Mouse (Mus musculus) embryonic facial prominence, embryonic 13.5 days (tissue): ENCODE measurements around the gene Ap3d1. TPM values are rescaled to one million over a fixed set of nuclear protein-coding genes. Genes with fewer than 3 reads are reported as not detected.

Experiments used
- ATAC-seq: fragments of 200-750 bp; cut with Nextera tagmentation; 2 replicates; pipeline ENCODE4 v1.8.0; 2017; ENCODE audit warnings: low read depth; ENCODE audit not compliant: insufficient number of reproducible peaks, insufficient read depth, low FRiP score, low TSS enrichment
- H3K27ac ChIP-seq: fragments of 300-500 bp; sonication (generic); 2 replicates; pipeline ENCODE4 v1.5.1; 2015; ENCODE audit warnings: moderate library complexity, mild to moderate bottlenecking, inconsistent platforms
- H3K27me3 ChIP-seq: fragments of 300-500 bp; sonication (generic); 2 replicates; pipeline ENCODE4 v1.6.1; 2015; ENCODE audit warnings: mild to moderate bottlenecking, inconsistent platforms
- H3K36me3 ChIP-seq: fragments of 300-500 bp; sonication (generic); 2 replicates; pipeline ENCODE4 v1.6.1; 2015; ENCODE audit warnings: mild to moderate bottlenecking, inconsistent platforms
- H3K4me1 ChIP-seq: fragments of 300-500 bp; sonication (generic); 2 replicates; pipeline ENCODE4 v1.6.1; 2015; ENCODE audit warnings: inconsistent platforms
- H3K4me2 ChIP-seq: fragments of 300-500 bp; sonication (generic); 2 replicates; pipeline ENCODE4 v1.6.1; 2015; ENCODE audit warnings: moderate library complexity, mild to moderate bottlenecking, inconsistent platforms
- H3K4me3 ChIP-seq: fragments of 300-500 bp; sonication (generic); 2 replicates; pipeline ENCODE4 v1.5.1; 2015; ENCODE audit warnings: mild to moderate bottlenecking, inconsistent platforms
- H3K9ac ChIP-seq: fragments of 300-500 bp; sonication (generic); 2 replicates; pipeline ENCODE4 v1.6.1; 2015; ENCODE audit warnings: mild to moderate bottlenecking, inconsistent platforms
- H3K9me3 ChIP-seq: fragments of 300-500 bp; sonication (generic); 2 replicates; pipeline ENCODE4 v1.6.1; 2016; ENCODE audit warnings: inconsistent platforms
- WGBS: fragments of 180-500 bp; shearing (Covaris S2); methylation state at CpG from one replicate; pipeline ENCODE4 v1.1.7; 2015; ENCODE audit warnings: mixed read lengths; 5-methylcytosine and 5-hydroxymethylcytosine counted together
- polyA plus RNA-seq: library from polyadenylated mRNA; unstranded; fragments of >200 nt; fragmentation: Nextera tagmentation; extraction: Ambion mirVana; gene quantifications from 2 replicates; pipeline ENCODE4 v1.2.1, GENCODE M21; 2015

Ap3d1 gene
- polyA plus RNA-seq, 1 experiment from 2014 or later = 73.5 TPM

DNA sequence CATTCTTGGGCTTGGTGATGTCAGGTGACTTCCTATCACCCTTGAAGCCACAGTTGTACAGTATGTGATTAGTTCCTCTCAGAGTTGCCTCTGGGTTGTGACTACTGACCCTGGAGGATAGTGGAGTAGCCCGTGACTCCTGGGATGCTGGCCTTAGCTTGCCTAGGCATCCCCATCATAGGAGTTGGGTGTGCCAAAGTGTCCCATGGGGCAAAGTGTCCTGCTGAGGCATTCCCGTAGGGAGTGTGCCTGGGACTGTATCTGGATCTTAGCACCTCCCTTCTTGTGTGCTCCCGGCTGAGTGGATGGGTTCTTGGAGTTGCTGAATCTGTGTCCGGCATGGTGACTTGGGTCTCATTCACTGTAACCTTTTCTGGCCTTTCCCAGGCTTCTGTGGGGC is 32.9 kb upstream of the Ap3d1 start:
- Histone ChIP-seq H3K4me2 (no peak overlapping the region; the same call in 1 of the 2 replicates), H3K9ac (peak overlapping the region; percentile 54), H3K9me3 (no peaks in the 10 kb centered on the region), H3K4me1 (peaks cover 19% of the 10 kb centered on the region), H3K4me3 (no peak overlapping the region), H3K36me3 (peaks cover 99% of the 10 kb centered on the region), H3K27me3 (no peaks in the 10 kb centered on the region), H3K27ac (no peak overlapping the region; the same call in 1 of the 2 replicates)
- 90% methylated on average over 4 of the region's 4 CpGs for WGBS
- 0 out of 2 replicates have a peak, but pooled peaks have one; percentile 8 for ATAC-seq

DNA sequence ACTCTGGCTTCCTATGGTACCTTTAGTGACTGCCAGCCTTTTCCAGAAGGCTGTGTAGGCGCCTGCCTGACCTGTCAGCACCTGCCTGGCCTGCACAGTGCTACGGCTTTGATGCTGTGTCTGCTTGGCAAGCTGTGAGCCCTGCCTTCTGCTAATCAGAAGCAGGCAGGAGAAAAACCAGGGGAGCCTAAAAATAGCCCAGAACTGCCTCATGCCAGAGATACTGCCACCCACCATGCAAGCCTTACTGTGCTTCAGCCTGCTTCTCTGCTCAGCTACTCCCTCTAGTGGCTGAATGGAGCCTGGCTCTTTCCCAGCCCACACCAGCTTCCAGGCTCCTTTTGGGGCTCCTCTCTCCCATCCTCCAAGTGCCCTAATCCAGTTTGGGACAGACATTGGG is 32.5 kb upstream of the Ap3d1 start:
- peak; percentile 75 for ATAC-seq
- WGBS = 18% methylated on average over 2 of the region's 2 CpGs
- no peak overlapping the region for H3K4me3 ChIP-seq
- H3K27me3 ChIP-seq = no peaks in the 10 kb centered on the region
- peak overlapping the region; percentile 18; the same call in 1 of the 2 replicates for H3K4me2 ChIP-seq
- peak overlapping the region; percentile 54 for H3K9ac ChIP-seq
- peaks cover 99% of the 10 kb centered on the region for H3K36me3 ChIP-seq
- peaks cover 19% of the 10 kb centered on the region for H3K4me1 ChIP-seq
- peak overlapping the region; percentile 76 for H3K27ac ChIP-seq
- H3K9me3 ChIP-seq = no peaks in the 10 kb centered on the region

DNA sequence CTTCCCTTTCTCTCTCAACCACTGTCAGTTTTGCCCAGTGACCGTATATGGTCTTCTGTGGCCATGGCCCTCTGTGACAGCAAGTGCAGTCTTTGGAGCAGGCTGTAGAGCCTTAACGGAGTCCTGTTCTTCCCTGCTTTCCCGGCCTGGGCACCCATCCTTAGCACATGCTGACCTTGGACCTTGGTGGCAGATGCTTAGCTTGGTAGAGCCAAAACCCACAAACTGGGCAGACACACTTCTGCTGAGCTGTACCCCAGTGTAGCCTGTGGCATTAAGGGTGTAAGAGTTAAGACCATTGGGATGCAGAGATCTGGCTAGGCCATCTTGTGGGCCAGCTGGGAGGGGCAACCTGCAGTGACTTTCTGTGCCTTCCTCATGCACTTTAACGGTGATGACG is 31.8 kb upstream of the Ap3d1 start:
- H3K9ac ChIP-seq = peak overlapping the region; percentile 54
- no peak overlapping the region for H3K4me2 ChIP-seq
- ATAC-seq = no peak
- H3K27me3 ChIP-seq = no peaks in the 10 kb centered on the region
- H3K27ac ChIP-seq = peak overlapping the region; percentile 76
- peaks cover 99% of the 10 kb centered on the region for H3K36me3 ChIP-seq
- H3K4me3 ChIP-seq = no peak overlapping the region
- H3K9me3 ChIP-seq = no peaks in the 10 kb centered on the region
- WGBS = 79% methylated on average over 5 of the region's 5 CpGs
- H3K4me1 ChIP-seq = peaks cover 19% of the 10 kb centered on the region

DNA sequence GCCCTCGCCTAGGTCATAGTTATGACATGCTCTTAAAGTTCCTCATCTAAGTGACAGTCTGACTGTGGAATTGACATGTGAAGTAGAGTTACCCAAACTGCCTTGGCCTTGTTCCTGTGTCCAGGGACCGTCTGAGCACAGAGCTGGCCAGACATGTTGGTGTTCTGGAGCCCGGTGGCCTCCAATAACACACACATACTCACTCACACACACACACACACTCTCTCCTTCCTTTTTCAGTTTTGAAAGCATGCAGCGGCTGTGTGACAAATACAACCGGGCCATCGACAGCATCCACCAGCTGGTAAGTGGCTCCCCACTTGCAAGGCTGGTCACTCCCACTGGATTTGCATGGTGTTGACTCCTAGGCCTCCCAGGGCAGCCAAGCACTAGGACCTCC is 26.3 kb upstream of the Ap3d1 start:
- no peak overlapping the region for H3K27ac ChIP-seq
- peaks cover 6% of the 10 kb centered on the region for H3K4me1 ChIP-seq
- WGBS = 91% methylated on average over 6 of the region's 6 CpGs
- H3K4me2 ChIP-seq = no peak overlapping the region
- no peaks in the 10 kb centered on the region for H3K9me3 ChIP-seq
- H3K36me3 ChIP-seq = peaks cover 87% of the 10 kb centered on the region
- no peak overlapping the region for H3K4me3 ChIP-seq
- ATAC-seq = no peak
- no peaks in the 10 kb centered on the region for H3K27me3 ChIP-seq
- H3K9ac ChIP-seq = no peak overlapping the region

DNA sequence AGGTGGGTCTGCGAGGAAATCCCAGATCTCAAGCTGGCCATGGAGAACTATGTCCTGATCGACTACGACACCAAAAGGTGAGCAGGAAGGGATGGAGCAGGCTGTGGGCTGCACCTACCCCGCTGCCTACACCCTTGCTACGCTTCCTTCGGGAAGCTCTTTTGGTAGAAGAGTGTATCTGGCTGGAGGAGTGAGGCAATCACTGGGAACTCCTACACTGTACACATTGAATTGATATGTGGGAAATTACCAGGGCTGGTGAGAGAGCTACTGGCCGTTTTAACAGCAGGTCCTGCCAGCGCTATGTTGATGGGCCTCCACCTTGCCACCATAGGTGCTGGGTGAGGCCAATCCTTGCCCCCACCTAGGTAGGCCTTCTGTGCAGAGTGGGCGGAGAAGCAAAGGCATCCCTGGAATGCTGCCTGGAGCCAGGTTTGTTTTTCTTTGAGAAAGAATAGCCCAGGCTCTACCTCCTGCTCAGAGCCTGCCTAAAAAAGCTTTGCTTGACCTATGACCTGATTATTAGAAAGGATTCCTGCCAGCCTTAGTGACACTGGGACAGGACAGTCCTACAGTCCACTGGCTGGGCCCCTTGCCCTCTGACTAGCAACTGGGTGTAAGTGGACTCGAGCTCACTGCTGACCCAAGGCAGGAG is 24.2 kb upstream of the Ap3d1 start:
- Histone ChIP-seq H3K36me3 (peaks cover 70% of the 10 kb centered on the region), H3K4me1 (peaks cover 9% of the 10 kb centered on the region; the same call in 1 of the 2 replicates), H3K9me3 (no peaks in the 10 kb centered on the region), H3K4me3 (no peak overlapping the region), H3K27me3 (no peaks in the 10 kb centered on the region), H3K4me2 (no peak overlapping the region), H3K9ac (no peak overlapping the region), H3K27ac (no peak overlapping the region)
- ATAC-seq = no peak
- 71% methylated on average over 10 of the region's 10 CpGs for WGBS

DNA sequence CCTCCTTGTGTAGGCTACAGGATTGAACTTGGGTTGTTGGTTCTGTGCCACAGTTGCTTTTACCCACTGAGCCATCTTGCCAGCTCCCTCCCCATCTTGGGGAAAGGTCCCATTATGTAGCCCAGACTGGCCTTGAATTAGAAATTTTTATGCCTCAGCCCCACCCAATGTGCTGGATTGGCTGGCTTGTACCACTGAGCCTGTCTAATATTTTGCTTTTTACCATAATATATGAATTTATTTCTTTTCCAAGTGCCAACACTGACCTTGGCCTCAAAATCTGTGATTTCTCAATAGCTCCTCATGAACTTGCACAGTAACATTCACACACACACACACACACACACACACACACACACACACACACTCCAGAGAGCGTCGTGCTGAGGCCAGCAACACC is 23.7 kb upstream of the Ap3d1 start:
- H3K36me3 ChIP-seq = peaks cover 65% of the 10 kb centered on the region
- H3K9ac ChIP-seq = no peak overlapping the region
- whole genome bisulfite sequencing = 71% methylated on average over 2 of the region's 2 CpGs
- no peak for ATAC-seq
- no peak overlapping the region for H3K4me2 ChIP-seq
- peaks cover 10% of the 10 kb centered on the region; the same call in 1 of the 2 replicates for H3K4me1 ChIP-seq
- H3K27me3 ChIP-seq = no peaks in the 10 kb centered on the region
- H3K27ac ChIP-seq = no peak overlapping the region
- no peaks in the 10 kb centered on the region for H3K9me3 ChIP-seq
- no peak overlapping the region for H3K4me3 ChIP-seq

DNA sequence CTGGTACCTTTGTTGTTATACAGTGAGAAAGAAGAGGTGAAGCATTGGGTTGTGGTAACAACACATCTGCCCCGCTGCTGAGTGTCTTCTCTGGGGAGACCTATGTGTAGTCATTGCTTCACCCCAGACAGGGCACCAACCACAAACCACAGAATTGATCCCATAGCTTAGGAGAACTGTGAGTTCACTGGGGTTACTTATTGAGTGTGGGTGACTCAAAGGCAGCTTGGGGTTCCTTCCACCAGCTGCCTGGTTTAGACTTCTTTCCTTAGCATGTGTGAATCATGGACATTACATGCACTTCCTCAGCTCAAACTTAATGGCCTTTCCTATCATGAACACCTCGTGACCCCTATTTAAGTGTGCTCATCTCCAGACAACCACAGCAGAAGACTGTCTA is 21.4 kb upstream of the Ap3d1 start:
- ATAC-seq = no peak
- Histone ChIP-seq H3K36me3 (peaks cover 43% of the 10 kb centered on the region), H3K9me3 (no peaks in the 10 kb centered on the region), H3K9ac (no peak overlapping the region), H3K27ac (no peak overlapping the region), H3K4me1 (peaks cover 13% of the 10 kb centered on the region), H3K4me2 (no peak overlapping the region), H3K4me3 (no peak overlapping the region), H3K27me3 (no peaks in the 10 kb centered on the region)
- WGBS = 85% methylated on average over 2 of the region's 2 CpGs

DNA sequence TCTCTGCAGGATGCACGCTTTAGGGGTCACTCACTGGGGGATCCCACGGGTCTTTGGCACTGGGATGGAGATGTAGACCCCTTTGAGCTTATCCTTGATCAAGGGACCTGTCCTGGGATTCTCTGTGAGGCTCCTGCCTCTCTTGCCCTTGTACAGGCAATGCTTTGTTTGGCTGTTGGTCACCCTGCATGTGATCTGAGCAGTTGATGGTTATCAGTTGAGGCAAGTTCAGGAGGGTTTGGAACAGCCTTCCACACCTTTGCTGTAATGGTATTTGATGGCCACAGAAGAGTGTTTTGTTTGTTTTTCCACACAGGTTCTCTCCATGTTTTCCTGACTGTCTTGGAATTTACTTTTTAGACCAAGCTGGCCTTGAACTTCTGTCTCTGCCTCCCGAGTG is 19.8 kb upstream of the Ap3d1 start:
- H3K4me2 ChIP-seq = no peak overlapping the region
- 0 out of 2 replicates have a peak overlapping the region, but pooled peaks have one; percentile 3 for H3K9ac ChIP-seq
- no peak overlapping the region for H3K4me3 ChIP-seq
- WGBS = 71% methylated on average over 3 of the region's 3 CpGs
- no peak for ATAC-seq
- peaks cover 30% of the 10 kb centered on the region for H3K4me1 ChIP-seq
- no peaks in the 10 kb centered on the region for H3K9me3 ChIP-seq
- peaks cover 28% of the 10 kb centered on the region for H3K36me3 ChIP-seq
- H3K27me3 ChIP-seq = no peaks in the 10 kb centered on the region
- no peak overlapping the region for H3K27ac ChIP-seq

DNA sequence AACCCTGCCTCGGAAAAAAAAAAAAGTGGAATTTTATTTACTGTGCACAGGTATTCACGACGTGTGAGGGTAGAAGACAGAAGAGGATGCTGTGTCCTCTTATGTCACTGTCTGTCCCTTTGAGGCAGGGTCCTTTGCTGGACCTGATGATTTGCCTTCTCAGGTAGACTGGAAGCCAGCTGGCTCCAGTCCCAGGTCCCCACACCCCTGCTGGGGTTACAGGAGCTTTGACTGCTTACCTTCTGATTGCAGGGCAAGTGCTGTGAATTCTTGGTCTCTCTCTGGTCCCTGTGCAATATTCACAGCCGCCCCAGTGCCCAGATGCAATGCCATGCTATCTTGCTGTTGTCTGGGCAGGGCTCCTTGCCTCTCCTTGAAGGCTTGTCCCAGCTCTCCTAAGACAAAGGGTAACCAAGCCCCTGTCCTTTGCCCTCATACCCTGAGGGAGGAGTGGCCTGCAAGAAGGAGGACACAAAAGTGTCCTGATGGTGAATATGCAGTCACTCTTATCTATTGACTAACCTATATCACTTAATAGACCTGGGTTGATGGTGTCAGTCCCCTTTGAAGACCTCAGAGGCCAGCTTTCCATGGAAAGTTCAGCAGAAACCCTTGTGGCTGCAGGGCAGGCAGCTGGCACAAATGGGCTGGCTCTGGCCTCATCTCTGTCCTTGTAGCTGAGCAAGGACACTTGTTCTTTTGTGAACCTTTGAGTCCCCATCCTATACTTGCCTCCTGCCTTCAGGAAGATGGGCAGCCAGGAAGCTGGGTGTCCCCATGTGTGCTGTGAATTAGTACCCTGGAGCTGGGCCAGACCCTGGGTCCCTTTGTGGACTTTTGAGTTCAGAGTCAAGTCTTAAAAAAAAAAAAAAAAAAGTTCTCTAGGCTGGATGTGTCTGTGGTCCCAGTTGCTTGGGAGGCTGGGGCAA is 18.8 kb upstream of the Ap3d1 start:
- 87% methylated on average over 4 of the region's 4 CpGs for WGBS
- no peaks in the 10 kb centered on the region for H3K9me3 ChIP-seq
- H3K4me2 ChIP-seq = no peak overlapping the region
- H3K27ac ChIP-seq = no peak overlapping the region
- peaks cover 19% of the 10 kb centered on the region for H3K36me3 ChIP-seq
- peaks cover 37% of the 10 kb centered on the region for H3K4me1 ChIP-seq
- H3K27me3 ChIP-seq = no peaks in the 10 kb centered on the region
- 0 out of 2 replicates have a peak overlapping the region, but pooled peaks have one; percentile 3 for H3K9ac ChIP-seq
- no peak overlapping the region for H3K4me3 ChIP-seq
- ATAC-seq = no peak

DNA sequence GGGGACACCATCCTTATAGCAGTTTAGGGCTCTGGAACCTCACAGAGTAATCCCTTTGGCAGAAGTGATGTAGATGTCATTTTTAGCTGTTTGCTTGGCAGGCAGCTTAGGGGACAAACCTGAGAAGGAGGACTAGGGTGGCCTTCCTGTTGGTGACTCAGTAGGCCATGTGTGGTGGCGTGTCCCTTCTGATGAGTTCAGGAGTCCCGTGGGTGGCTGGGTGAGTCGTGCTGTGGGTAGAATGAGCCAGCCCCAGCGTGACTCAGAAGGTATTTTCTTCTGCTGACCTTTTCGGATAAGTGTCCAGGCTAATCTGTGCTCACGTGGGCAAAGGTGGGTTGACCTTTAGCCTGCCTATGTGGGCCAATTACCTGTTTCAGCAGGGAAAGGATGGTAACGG is 16.6 kb upstream of the Ap3d1 start:
- H3K9ac ChIP-seq = no peak overlapping the region
- peaks cover 39% of the 10 kb centered on the region for H3K4me1 ChIP-seq
- H3K27ac ChIP-seq = no peak overlapping the region
- no peaks in the 10 kb centered on the region for H3K27me3 ChIP-seq
- H3K4me3 ChIP-seq = no peak overlapping the region
- H3K9me3 ChIP-seq = no peaks in the 10 kb centered on the region
- ATAC-seq = no peak
- 80% methylated on average over 7 of the region's 7 CpGs for whole genome bisulfite sequencing
- H3K4me2 ChIP-seq = no peak overlapping the region
- H3K36me3 ChIP-seq = 0 out of 2 replicates have a peak, but pooled peaks cover 6% of the 10 kb centered on the region

DNA sequence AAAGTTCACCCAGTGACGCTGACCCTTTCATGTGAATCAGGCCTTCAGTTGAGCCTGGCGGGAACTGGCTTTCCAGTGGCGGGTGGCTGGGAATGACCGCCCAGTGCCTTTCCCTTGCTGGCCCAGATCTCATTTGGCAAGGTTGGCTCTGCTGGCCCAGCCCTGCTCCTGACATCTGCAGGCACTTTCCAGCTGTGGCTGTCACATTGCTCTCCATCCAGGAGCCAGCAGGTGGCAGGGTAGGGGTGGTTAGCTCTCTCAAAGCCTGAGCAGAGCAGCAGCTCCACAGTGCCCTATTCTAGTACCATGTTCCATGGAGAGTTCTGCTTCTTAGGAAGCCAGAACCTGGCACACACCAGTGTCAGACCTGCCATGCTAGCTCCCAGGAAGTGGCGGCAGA is 15.7 kb upstream of the Ap3d1 start:
- H3K9ac ChIP-seq = no peak overlapping the region
- no peak for ATAC-seq
- no peaks in the 10 kb centered on the region for H3K36me3 ChIP-seq
- no peak overlapping the region for H3K27ac ChIP-seq
- H3K9me3 ChIP-seq = no peaks in the 10 kb centered on the region
- peaks cover 35% of the 10 kb centered on the region for H3K4me1 ChIP-seq
- no peaks in the 10 kb centered on the region for H3K27me3 ChIP-seq
- peak overlapping the region; percentile 11 for H3K4me3 ChIP-seq
- peak overlapping the region; percentile 96; the same call in 1 of the 2 replicates for H3K4me2 ChIP-seq
- 34% methylated on average over 5 of the region's 5 CpGs for WGBS
